Mouse (Mus musculus): ENCODE data around the gene Kif26a.

Kif26a gene

GRCm38 (mm10) chr12:112170671-112171574 is 24.9 kb downstream of the Kif26a start:
- no peak for DNase-seq

- no peak for DNase-seq
Measured at GRCm38 (mm10) chr12:112171657-112172056, 25.6 kb downstream of the Kif26a start.

- DNase-seq = no peak
Measured at GRCm38 (mm10) chr12:112172214-112172613, 26.2 kb downstream of the Kif26a start.

GRCm38 (mm10) chr12:112177679-112178078 is 31.7 kb downstream of the Kif26a start:
- no peak for DNase-seq

- no peak for DNase-seq
Measured at GRCm38 (mm10) chr12:112179687-112180086, 33.7 kb downstream of the Kif26a start.

- DNase-seq = no peak
Measured at GRCm38 (mm10) chr12:112181921-112182608, 36.1 kb downstream of the Kif26a start.

- no peak for DNase-seq
Measured at GRCm38 (mm10) chr12:112182609-112182955, 36.6 kb downstream of the Kif26a start.

GRCm38 (mm10) chr12:112183675-112184074 is 37.7 kb downstream of the Kif26a start:
- no peak for DNase-seq

GRCm38 (mm10) chr12:112184390-112184789 is 38.4 kb downstream of the Kif26a start:
- DNase-seq = no peak

- no peak for DNase-seq
Measured at GRCm38 (mm10) chr12:112186899-112187298, 40.9 kb downstream of the Kif26a start.

GRCm38 (mm10) chr12:112191753-112192152 is 45.7 kb downstream of the Kif26a start:
- no peak for DNase-seq

GRCm38 (mm10) chr12:112195019-112195418 is 49.0 kb downstream of the Kif26a start:
- DNase-seq = no peak

GRCm38 (mm10) chr12:112196562-112196961 is 50.6 kb downstream of the Kif26a start:
- no peak for DNase-seq

- DNase-seq = no peak
Measured at GRCm38 (mm10) chr12:112199363-112199762, 53.4 kb downstream of the Kif26a start.

- no peak for DNase-seq
Measured at GRCm38 (mm10) chr12:112200045-112200444, 54.0 kb downstream of the Kif26a start.

- DNase-seq = no peak
Measured at GRCm38 (mm10) chr12:112207163-112207562, 61.2 kb downstream of the Kif26a start.

GRCm38 (mm10) chr12:112207734-112208133 is 61.7 kb downstream of the Kif26a start:
- DNase-seq = no peak

- no peak for DNase-seq
Measured at GRCm38 (mm10) chr12:112210622-112211021, 64.6 kb downstream of the Kif26a start.

GRCm38 (mm10) chr12:112214441-112214857 is 68.4 kb downstream of the Kif26a start:
- DNase-seq = no peak

- DNase-seq = no peak
Measured at GRCm38 (mm10) chr12:112215545-112215944, 69.5 kb downstream of the Kif26a start.

GRCm38 (mm10) chr12:112217021-112217420 is 71.0 kb downstream of the Kif26a start:
- DNase-seq = no peak

GRCm38 (mm10) chr12:112217681-112218080 is 71.7 kb downstream of the Kif26a start:
- DNase-seq = no peak

GRCm38 (mm10) chr12:112221290-112221689 is 75.3 kb downstream of the Kif26a start:
- DNase-seq = no peak

All from thymus, adult 18-20 months (tissue).